Mouse (Mus musculus) ovary, postnatal 10 days (tissue): ENCODE measurements around the gene Oxt.

ENCODE experiments used
- DNase-seq: peaks from one replicate; pipeline ENCODE4 v3.0.0; 2022; ENCODE audit warnings: low spot score

Gene Oxt

GRCm38 (mm10) chr2:130579791-130580190 lies 3.8 kb downstream of the Oxt start:
- DNase-seq: no peak

GRCm38 (mm10) chr2:130581201-130581600 lies 5.2 kb downstream of the Oxt start:
- DNase-seq: no peak

GRCm38 (mm10) chr2:130582552-130582951 lies 6.6 kb downstream of the Oxt start, which contains the start of gene Avp:
Avp (minus strand) TSS chr2:130582554.
- no peak for DNase-seq

GRCm38 (mm10) chr2:130583902-130584560 lies 8.1 kb downstream of the Oxt start:
- DNase-seq: no peak

- no peak for DNase-seq
These were observed 10.0 kb downstream of the Oxt start for GRCm38 (mm10) chr2:130586016-130586415.

- no peak for DNase-seq
These were observed 12.4 kb downstream of the Oxt start for GRCm38 (mm10) chr2:130588373-130588772.

- no peak for DNase-seq
These were observed 13.2 kb downstream of the Oxt start for GRCm38 (mm10) chr2:130589157-130589556.

- DNase-seq: no peak
These were observed 13.8 kb downstream of the Oxt start for GRCm38 (mm10) chr2:130589761-130590160.

GRCm38 (mm10) chr2:130591016-130591415 lies 15.0 kb downstream of the Oxt start:
- no peak for DNase-seq

- no peak for DNase-seq
These were observed 19.6 kb downstream of the Oxt start for GRCm38 (mm10) chr2:130595596-130595995.

- DNase-seq: no peak
These were observed 21.6 kb downstream of the Oxt start for GRCm38 (mm10) chr2:130597601-130598010.

GRCm38 (mm10) chr2:130598399-130598798 lies 22.4 kb downstream of the Oxt start:
- no peak for DNase-seq

GRCm38 (mm10) chr2:130602195-130602594 lies 26.2 kb downstream of the Oxt start:
- DNase-seq: no peak

- DNase-seq: no peak
These were observed 37.1 kb downstream of the Oxt start for GRCm38 (mm10) chr2:130613091-130613490.

GRCm38 (mm10) chr2:130618972-130619371 lies 43.0 kb downstream of the Oxt start:
- no peak for DNase-seq
